Mouse (Mus musculus) kidney, postnatal 0 days (tissue): ENCODE data around the gene Ifna11. TPM values are rescaled to one million over a fixed set of nuclear protein-coding genes. Genes with fewer than 3 reads are reported as not detected.
"Not testable (repeated sequence)": the region's sequence is repeated elsewhere in the genome, so short reads cannot be mapped to it uniquely, and the experiment has no call there.

ENCODE experiments used
- ATAC-seq: fragments of 200-750 bp; cut with Nextera tagmentation; replicated peaks from 2 replicates; pipeline ENCODE4 v1.8.0; 2017; ENCODE audit warnings: low read depth, moderate number of reproducible peaks, moderate TSS enrichment, moderate library complexity; ENCODE audit not compliant: low FRiP score
- DNase-seq: peaks from one replicate; pipeline ENCODE4 v3.0.0-alpha.2; 2016; ENCODE audit warnings: low spot score
- H3K27ac ChIP-seq: fragments of 300-500 bp; sonication (generic); 2 replicates; pipeline ENCODE4 v1.5.1; 2014; ENCODE audit warnings: mild to moderate bottlenecking
- H3K27me3 ChIP-seq: fragments of 300-500 bp; sonication (generic); 2 replicates; pipeline ENCODE4 v1.6.1; 2014; ENCODE audit warnings: low read length, mixed read lengths; ENCODE audit not compliant: insufficient read depth
- H3K36me3 ChIP-seq: fragments of 300-500 bp; sonication (generic); 2 replicates; pipeline ENCODE4 v1.6.1; 2014; ENCODE audit warnings: low read length, mixed read lengths; ENCODE audit not compliant: insufficient read depth
- H3K4me1 ChIP-seq: fragments of 300-500 bp; sonication (generic); replicated peaks from 2 replicates; pipeline ENCODE4 v1.6.1; 2014; ENCODE audit warnings: antibody characterized with exemption, low read length, mixed read lengths; ENCODE audit not compliant: insufficient read depth
- H3K4me2 ChIP-seq: fragments of 300-500 bp; sonication (generic); 2 replicates; pipeline ENCODE4 v1.6.1; 2014; ENCODE audit warnings: mild to moderate bottlenecking, low read length, moderate library complexity, mixed read lengths
- H3K4me3 ChIP-seq: fragments of 300-500 bp; sonication (generic); replicated peaks from 2 replicates; pipeline ENCODE4 v1.5.1; 2014; ENCODE audit warnings: low read depth, low read length
- H3K9ac ChIP-seq: fragments of 300-500 bp; sonication (generic); 2 replicates; pipeline ENCODE4 v1.6.1; 2014; ENCODE audit warnings: low read depth, low read length
- H3K9me3 ChIP-seq: fragments of 300-500 bp; sonication (generic); replicated peaks from 2 replicates; pipeline ENCODE4 v1.6.1; 2016; ENCODE audit warnings: low read length, inconsistent platforms, mixed read lengths
- CTCF ChIP-seq: IDR thresholded peaks from 2 replicates; pipeline ENCODE4 v1.5.1; 2016; ENCODE audit warnings: antibody characterized with exemption, low read depth, mild to moderate bottlenecking, moderate library complexity
- WGBS: fragments of 180-500 bp; shearing (Covaris S2); extraction: QIAGEN DNeasy Blood & Tissue Kit; methylation state at CpG from one replicate; pipeline ENCODE4 v1.1.7; 2014; 5-methylcytosine and 5-hydroxymethylcytosine counted together
- polyA plus RNA-seq: library from polyadenylated mRNA; unstranded; fragments of >200 nt; fragmentation: Nextera tagmentation; extraction: Ambion mirVana; gene quantifications from 2 replicates; pipeline ENCODE4 v1.2.1, GENCODE M21; 2015

Gene Ifna11
- not detected in 2 replicates for polyA plus RNA-seq

- no peaks in the 10 kb centered on the region for H3K36me3 ChIP-seq
- no peaks in the 10 kb centered on the region for H3K27me3 ChIP-seq
- H3K4me3 ChIP-seq, result no peak within 1 kb of the TSS
- no peak within 1 kb of the TSS for H3K9ac ChIP-seq
- no peaks in the 10 kb centered on the region for H3K4me1 ChIP-seq
- ATAC-seq, result no peak
- H3K27ac ChIP-seq, result no peak within 1 kb of the TSS
- no peaks in the 10 kb centered on the region for H3K9me3 ChIP-seq
- 79% methylated on average over 1 of the region's 1 CpGs for WGBS
- H3K4me2 ChIP-seq, result no peak within 1 kb of the TSS
- DNase-seq, result no peak
- no peak for TF ChIP-seq CTCF
Observed at GRCm38 (mm10) chr4:88819659-88820058, at the start of gene Ifna11. Gene Ifna11, plus strand, starts transcription at chr4:88819959.

- H3K4me1 ChIP-seq, H3K4me3 ChIP-seq, DNase-seq, H3K9me3 ChIP-seq, H3K27ac ChIP-seq, ATAC-seq, H3K36me3 ChIP-seq, H3K4me2 ChIP-seq, H3K27me3 ChIP-seq, H3K9ac ChIP-seq: not testable (repeated sequence)
- no CpG with 5 or more reads among the region's 32 CpGs for WGBS
Observed at GRCm38 (mm10) chr4:88773534-88773933, 46.2 kb upstream of the Ifna11 start, which contains the start of gene Gm13290. Gene Gm13290, plus strand, starts transcription at chr4:88773834.

GRCm38 (mm10) chr4:88776622-88777021 lies 43.1 kb upstream of the Ifna11 start, which contains the start of gene Gm13289:
Gene Gm13289, plus strand, starts transcription at chr4:88776922.
- not testable (repeated sequence) for DNase-seq, H3K4me1 ChIP-seq, H3K4me2 ChIP-seq, H3K9me3 ChIP-seq, H3K4me3 ChIP-seq, ATAC-seq, H3K36me3 ChIP-seq, H3K27me3 ChIP-seq, H3K27ac ChIP-seq, H3K9ac ChIP-seq
- no CpG with 5 or more reads among the region's 29 CpGs for WGBS

- ATAC-seq, H3K27me3 ChIP-seq, H3K27ac ChIP-seq, H3K4me3 ChIP-seq, H3K36me3 ChIP-seq, H3K4me1 ChIP-seq, DNase-seq, H3K9me3 ChIP-seq, H3K9ac ChIP-seq, H3K4me2 ChIP-seq: not testable (repeated sequence)
- no CpG with 5 or more reads among the region's 29 CpGs for WGBS
Observed at GRCm38 (mm10) chr4:88779550-88779949, 40.2 kb upstream of the Ifna11 start, which contains the start of gene Gm13272. Gene Gm13272, plus strand, starts transcription at chr4:88779850.

DNA sequence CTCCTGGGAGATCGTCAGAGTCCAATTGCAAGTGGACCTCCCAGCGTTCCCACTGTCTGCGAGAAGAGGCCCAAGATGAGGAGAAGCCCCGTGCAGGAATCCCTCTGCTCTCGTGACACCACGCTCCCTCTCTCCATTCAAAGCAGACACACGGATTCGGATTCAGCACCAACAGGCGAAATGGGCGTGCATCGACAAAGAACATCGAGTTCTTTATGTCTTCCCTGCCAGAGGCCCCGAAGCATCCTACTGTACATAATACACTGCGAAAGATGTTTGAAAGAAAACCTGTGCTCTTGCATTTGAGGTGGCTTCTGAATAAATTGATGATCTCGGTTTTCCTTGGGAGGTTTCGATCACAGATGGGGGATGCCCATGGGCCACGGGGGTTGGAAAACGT lies 39.4 kb upstream of the Ifna11 start:
- H3K4me3 ChIP-seq, H3K27me3 ChIP-seq, ATAC-seq, H3K4me1 ChIP-seq, H3K9ac ChIP-seq, H3K36me3 ChIP-seq, H3K4me2 ChIP-seq, H3K9me3 ChIP-seq, DNase-seq, H3K27ac ChIP-seq: not testable (repeated sequence)
- WGBS, result 50% methylated on average over 15 of the region's 18 CpGs

DNA sequence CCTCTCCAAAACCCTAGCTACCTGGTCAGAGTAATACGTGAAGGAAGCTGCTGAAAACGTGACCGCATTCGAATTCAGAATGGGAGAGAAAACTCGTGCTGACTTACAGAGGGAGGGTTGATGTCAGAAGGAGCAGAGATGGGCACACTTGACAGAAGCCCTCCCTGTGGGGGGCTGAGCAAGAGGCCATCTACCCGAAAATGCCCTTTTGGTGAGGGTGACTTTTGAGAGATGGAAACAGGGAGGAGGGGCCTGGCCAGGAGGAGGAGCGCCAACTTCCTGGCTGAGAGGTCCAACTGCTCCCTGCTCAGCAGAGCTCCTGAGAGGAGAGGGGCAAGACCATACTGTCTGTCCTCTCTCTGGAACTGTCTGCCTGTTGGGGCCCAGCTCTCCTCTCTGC lies 37.9 kb upstream of the Ifna11 start, which contains the start of gene Ifnz:
Gene Ifnz (plus strand): TSS at position 301 of the 400 bp plus-strand sequence.
- H3K9ac ChIP-seq, H3K9me3 ChIP-seq, H3K27me3 ChIP-seq, ATAC-seq, H3K36me3 ChIP-seq, DNase-seq, H3K4me1 ChIP-seq, H3K4me3 ChIP-seq: not testable (repeated sequence)
- 25% methylated on average over 3 of the region's 7 CpGs for WGBS
- peak within 1 kb of the TSS; percentile 50; the same call in 1 of the 2 replicates for H3K27ac ChIP-seq
- H3K4me2 ChIP-seq, result peak within 1 kb of the TSS; percentile 35; the same call in 1 of the 2 replicates

DNA sequence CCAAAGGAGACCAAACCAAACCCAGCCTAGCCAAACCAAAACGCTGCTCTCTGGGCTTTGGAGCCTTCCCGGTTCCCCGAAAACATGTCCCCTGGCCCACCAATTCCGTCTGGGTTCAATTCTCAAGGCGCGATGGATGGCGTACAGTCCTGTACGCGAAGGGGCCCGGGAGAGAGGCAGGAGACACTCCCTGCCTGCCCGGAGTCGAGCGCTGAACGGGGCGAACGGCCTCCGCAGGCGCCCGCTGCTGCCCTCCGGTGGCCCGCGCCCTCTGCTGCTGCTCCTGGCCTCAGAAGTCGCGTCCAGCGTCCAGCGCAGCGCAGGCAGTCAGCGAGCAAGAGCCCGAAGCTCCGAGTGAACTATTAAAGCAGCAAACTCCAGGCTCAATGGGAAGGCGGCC lies 37.4 kb upstream of the Ifna11 start:
- Histone ChIP-seq H3K27ac (peak overlapping the region; percentile 50; the same call in 1 of the 2 replicates), H3K4me2 (peak overlapping the region; percentile 35; the same call in 1 of the 2 replicates)
- H3K9ac ChIP-seq, H3K4me1 ChIP-seq, H3K9me3 ChIP-seq, H3K36me3 ChIP-seq, ATAC-seq, H3K27me3 ChIP-seq, DNase-seq, H3K4me3 ChIP-seq: not testable (repeated sequence)
- 0% methylated on average over 3 of the region's 31 CpGs for WGBS

GRCm38 (mm10) chr4:88785409-88785808 lies 34.4 kb upstream of the Ifna11 start, which contains the start of gene Gm13276:
Gene Gm13276, plus strand, starts transcription at chr4:88785709.
- DNase-seq, H3K4me2 ChIP-seq, H3K9me3 ChIP-seq, H3K9ac ChIP-seq, H3K36me3 ChIP-seq, H3K4me1 ChIP-seq, H3K27me3 ChIP-seq, H3K27ac ChIP-seq, ATAC-seq, H3K4me3 ChIP-seq: not testable (repeated sequence)
- no CpG with 5 or more reads among the region's 27 CpGs for WGBS
